Mouse (Mus musculus): ENCODE measurements around the gene Ubald1. TPM values are rescaled to one million over a fixed set of nuclear protein-coding genes. Genes with fewer than 3 reads are reported as not detected.
A peak's percentile ranks its signal among the peaks of the same experiment; 100 is the strongest.

Gene Ubald1
- total RNA-seq, 2 experiments from 2014 or later: 21.3 to 23.1 TPM

GRCm38 (mm10) chr16:4877195-4877594 lies 2.9 kb downstream of the Ubald1 start:
- intact Hi-C loops (cut with DNase I): no loop called here
- DNase-seq: no peak

GRCm38 (mm10) chr16:4876033-4876680 lies 4.0 kb downstream of the Ubald1 start:
- intact Hi-C loops (cut with DNase I): no loop called here
- DNase-seq: peak; percentile 65 to 72

- no peak for DNase-seq
- intact Hi-C loops (cut with DNase I): no loop called here
Observed at GRCm38 (mm10) chr16:4875198-4876032, 4.7 kb downstream of the Ubald1 start.

- no peak for DNase-seq
- intact Hi-C loops (cut with DNase I): no loop called here
Observed at GRCm38 (mm10) chr16:4871926-4872325, 8.2 kb downstream of the Ubald1 start.

- no peak for DNase-seq
- intact Hi-C loops (cut with DNase I): no loop called here
Observed at GRCm38 (mm10) chr16:4870490-4870889, 9.6 kb downstream of the Ubald1 start.

- DNase-seq: no peak
- intact Hi-C loops (cut with DNase I): loop anchor here (10.0 kb wide), 1 partner anchor 101 kb away; no protein-coding TSS in a partner anchor
Observed at GRCm38 (mm10) chr16:4866101-4866695, 13.9 kb downstream of the Ubald1 start.

- intact Hi-C loops (cut with DNase I): loop anchor here (5.0 to 10.0 kb wide), 2 partner anchors 99 to 231 kb away; no protein-coding TSS in a partner anchor
- DNase-seq: no peak
Observed at GRCm38 (mm10) chr16:4863742-4864141, 16.4 kb downstream of the Ubald1 start.

- DNase-seq: peak; percentile 78 to 86
- intact Hi-C loops (cut with DNase I): loop anchor here (5.0 to 10.0 kb wide), 2 partner anchors 98 to 231 kb away; no protein-coding TSS in a partner anchor
Observed at GRCm38 (mm10) chr16:4862863-4863483, 17.1 kb downstream of the Ubald1 start.

GRCm38 (mm10) chr16:4861392-4861791 lies 18.7 kb downstream of the Ubald1 start:
- DNase-seq: no peak
- intact Hi-C loops (cut with DNase I): loop anchor here (5.0 to 10.0 kb wide), 2 partner anchors 97 to 229 kb away; no protein-coding TSS in a partner anchor

- no peak for DNase-seq
- intact Hi-C loops (cut with DNase I): no loop called here
Observed at GRCm38 (mm10) chr16:4855046-4855650, 25.0 kb downstream of the Ubald1 start.

GRCm38 (mm10) chr16:4850938-4851628 lies 29.0 kb downstream of the Ubald1 start:
- intact Hi-C loops (cut with DNase I): no loop called here
- DNase-seq: no peak

- no peak for DNase-seq
- intact Hi-C loops (cut with DNase I): no loop called here
Observed at GRCm38 (mm10) chr16:4850361-4850760, 29.8 kb downstream of the Ubald1 start.

GRCm38 (mm10) chr16:4848090-4848489 lies 32.0 kb downstream of the Ubald1 start:
- DNase-seq: no peak
- intact Hi-C loops (cut with DNase I): no loop called here

- DNase-seq: no peak
- intact Hi-C loops (cut with DNase I): no loop called here
Observed at GRCm38 (mm10) chr16:4847041-4847440, 33.1 kb downstream of the Ubald1 start.

- intact Hi-C loops (cut with DNase I): no loop called here
- no peak for DNase-seq
Observed at GRCm38 (mm10) chr16:4840231-4840630, 39.9 kb downstream of the Ubald1 start.

- intact Hi-C loops (cut with DNase I): no loop called here
- DNase-seq: no peak
Observed at GRCm38 (mm10) chr16:4839552-4839951, 40.6 kb downstream of the Ubald1 start.

GRCm38 (mm10) chr16:4837631-4838030 lies 42.5 kb downstream of the Ubald1 start:
- intact Hi-C loops (cut with DNase I): no loop called here
- no peak for DNase-seq

GRCm38 (mm10) chr16:4835191-4835590 lies 44.9 kb downstream of the Ubald1 start, which contains the start of gene 4930562C15Rik:
4930562C15Rik (plus strand) TSS chr16:4835416.
- no peak for DNase-seq
- intact Hi-C loops (cut with DNase I): no loop called here

- DNase-seq: no peak
- intact Hi-C loops (cut with DNase I): no loop called here
Observed at GRCm38 (mm10) chr16:4833858-4834257, 46.3 kb downstream of the Ubald1 start.

All from heart, postnatal 14 days (tissue).